Mouse (Mus musculus) olfactory bulb, adult 2 months (tissue): ENCODE data around the gene Pxmp4.

Source experiments
- CTCF ChIP-seq: fragments of 200-500 bp; IDR thresholded peaks from 2 replicates; pipeline ENCODE4 v1.5.1; 2012; ENCODE audit warnings: low read depth, mild to moderate bottlenecking, low read length, moderate library complexity; ENCODE audit not compliant: insufficient read depth
- POLR2A ChIP-seq: fragments of 200-500 bp; IDR thresholded peaks from 2 replicates; pipeline ENCODE4 v1.6.1; 2012; ENCODE audit warnings: mild to moderate bottlenecking, low read depth, low read length, moderate library complexity; ENCODE audit not compliant: insufficient read depth

GRCm38 (mm10) chr2:154555235-154555634 lies 48.3 kb downstream of the Pxmp4 start:
- no peak for TF ChIP-seq POLR2A
- TF ChIP-seq CTCF: no peak
